Mouse (Mus musculus) c-Kit-negative CD71-positive TER-119-positive erythroid progenitor cells, embryonic 14.5 days (primary cell): ENCODE measurements around the gene Fstl4.

Source experiments
- DNase-seq: peaks from one replicate; pipeline ENCODE4 v3.0.0-alpha.2; 2013; ENCODE audit warnings: low read depth, low spot score

Gene Fstl4

GRCm38 (mm10) chr11:53210876-53211275 lies 446.4 kb downstream of the Fstl4 start:
- DNase-seq, result no peak

GRCm38 (mm10) chr11:53229011-53229410 lies 464.6 kb downstream of the Fstl4 start:
- DNase-seq, result no peak

GRCm38 (mm10) chr11:53231836-53232235 lies 467.4 kb downstream of the Fstl4 start:
- no peak for DNase-seq

- no peak for DNase-seq
Measured at GRCm38 (mm10) chr11:53233590-53233989, 469.2 kb downstream of the Fstl4 start.
